Mouse (Mus musculus): ENCODE measurements around the gene Gamt. TPM values are rescaled to one million over a fixed set of nuclear protein-coding genes. Genes with fewer than 3 reads are reported as not detected.
A peak's percentile ranks its signal among the peaks of the same experiment; 100 is the strongest.

Gamt gene
- total and polyA plus RNA-seq, 3 experiments, result 8.3 to 11.0 (median 8.4) TPM

- peaks cover 7% of the 10 kb centered on the region for H3K36me3 ChIP-seq (ENCODE audit: control insufficient read depth, insufficient read depth, low read length)
- TF ChIP-seq POLR2A (IDR thresholded peaks at IDR 0.05; ENCODE audit: insufficient read depth, low read depth, low read length) (peak; percentile 48; the same call in 1 of the 2 replicates), CTCF (IDR thresholded peaks at IDR 0.05) (no peak), EP300 (IDR thresholded peaks at IDR 0.05; ENCODE audit: insufficient read depth, low read depth, low read length) (peak; percentile 88)
- intact Hi-C loops (cut with DNase I), result loop anchor here (2.0 to 10.0 kb wide), 2 partner anchors 28 to 280 kb away; partner anchors contain the start of genes Cnn2, Rps15 and Tmem259
- peaks cover 14% of the 10 kb centered on the region for H3K4me1 ChIP-seq (ENCODE audit: control insufficient read depth, insufficient read depth, low read length)
- 1% methylated on average over 73 of the region's 81 CpGs for WGBS
- peak overlapping the region; percentile 99 for H3K27ac ChIP-seq
- H3K79me2 ChIP-seq (replicated peaks; ENCODE audit: control insufficient read depth, insufficient read depth, low read length), result peaks cover 5% of the 10 kb centered on the region; the same call in 1 of the 2 replicates
- H3K27me3 ChIP-seq (ENCODE audit: control insufficient read depth, insufficient read depth, low read length), result no peaks in the 10 kb centered on the region
- H3K9ac ChIP-seq (ENCODE audit: low read depth, low read length), result peak overlapping the region; percentile 93
- DNase-seq, result peak; percentile 99 to 100
- H3K4me3 ChIP-seq, result peak overlapping the region; percentile 90
Measured at GRCm38 (mm10) chr10:80264341-80265148, 3.7 kb upstream of the Gamt start.

- WGBS, result 89% methylated on average over 10 of the region's 10 CpGs
- intact Hi-C loops (cut with DNase I), result loop anchor here (10.0 kb wide), 1 partner anchor 278 kb away; the partner anchor contains the start of genes Cnn2 and Tmem259
- no peak overlapping the region for H3K4me3 ChIP-seq
- H3K27me3 ChIP-seq (ENCODE audit: control insufficient read depth, insufficient read depth, low read length), result no peaks in the 10 kb centered on the region
- peaks cover 7% of the 10 kb centered on the region for H3K36me3 ChIP-seq (ENCODE audit: control insufficient read depth, insufficient read depth, low read length)
- H3K27ac ChIP-seq, result no peak overlapping the region
- DNase-seq, result no peak
- 0 out of 2 replicates have a peak, but pooled peaks cover 2% of the 10 kb centered on the region for H3K79me2 ChIP-seq (replicated peaks; ENCODE audit: control insufficient read depth, insufficient read depth, low read length)
- TF ChIP-seq EP300 (IDR thresholded peaks at IDR 0.05; ENCODE audit: insufficient read depth, low read depth, low read length) (no peak), POLR2A (IDR thresholded peaks at IDR 0.05; ENCODE audit: insufficient read depth, low read depth, low read length) (no peak), CTCF (IDR thresholded peaks at IDR 0.05) (no peak)
- H3K9ac ChIP-seq (ENCODE audit: low read depth, low read length), result no peak overlapping the region
- peaks cover 11% of the 10 kb centered on the region for H3K4me1 ChIP-seq (ENCODE audit: control insufficient read depth, insufficient read depth, low read length)
Measured at GRCm38 (mm10) chr10:80262776-80263365, 2.1 kb upstream of the Gamt start.

GRCm38 (mm10) chr10:80262169-80262568, 1.4 kb upstream of the Gamt start:
- TF ChIP-seq POLR2A (IDR thresholded peaks at IDR 0.05; ENCODE audit: insufficient read depth, low read depth, low read length) (no peak), CTCF (IDR thresholded peaks at IDR 0.05) (no peak), EP300 (IDR thresholded peaks at IDR 0.05; ENCODE audit: insufficient read depth, low read depth, low read length) (no peak)
- Histone ChIP-seq H3K4me1 (ENCODE audit: control insufficient read depth, insufficient read depth, low read length) (peaks cover 7% of the 10 kb centered on the region), H3K36me3 (ENCODE audit: control insufficient read depth, insufficient read depth, low read length) (peaks cover 5% of the 10 kb centered on the region), H3K27ac (peak overlapping the region; percentile 98), H3K79me2 (replicated peaks; ENCODE audit: control insufficient read depth, insufficient read depth, low read length) (no peaks in the 10 kb centered on the region), H3K4me3 (peak overlapping the region; percentile 75), H3K9ac (ENCODE audit: low read depth, low read length) (no peak overlapping the region), H3K27me3 (ENCODE audit: control insufficient read depth, insufficient read depth, low read length) (no peaks in the 10 kb centered on the region)
- no peak for DNase-seq
- intact Hi-C loops (cut with DNase I), result loop anchor here (10.0 kb wide), 1 partner anchor 277 kb away; the partner anchor contains the start of genes Cnn2 and Tmem259
- 66% methylated on average over 12 of the region's 12 CpGs for WGBS

GRCm38 (mm10) chr10:80261585-80261968, 765 bp upstream of the Gamt start:
- peak overlapping the region; percentile 75 for H3K4me3 ChIP-seq
- H3K27ac ChIP-seq, result peak overlapping the region; percentile 98
- H3K36me3 ChIP-seq (ENCODE audit: control insufficient read depth, insufficient read depth, low read length), result peaks cover 4% of the 10 kb centered on the region
- TF ChIP-seq CTCF (IDR thresholded peaks at IDR 0.05) (no peak), EP300 (IDR thresholded peaks at IDR 0.05; ENCODE audit: insufficient read depth, low read depth, low read length) (0 out of 2 replicates have a peak, but pooled peaks have one; percentile 33), POLR2A (IDR thresholded peaks at IDR 0.05; ENCODE audit: insufficient read depth, low read depth, low read length) (peak; percentile 43; the same call in 1 of the 2 replicates)
- peak; percentile 96 to 98 for DNase-seq
- peak overlapping the region; percentile 73 for H3K9ac ChIP-seq (ENCODE audit: low read depth, low read length)
- no peaks in the 10 kb centered on the region for H3K79me2 ChIP-seq (replicated peaks; ENCODE audit: control insufficient read depth, insufficient read depth, low read length)
- peaks cover 7% of the 10 kb centered on the region for H3K4me1 ChIP-seq (ENCODE audit: control insufficient read depth, insufficient read depth, low read length)
- no peaks in the 10 kb centered on the region for H3K27me3 ChIP-seq (ENCODE audit: control insufficient read depth, insufficient read depth, low read length)
- intact Hi-C loops (cut with DNase I), result loop anchor here (10.0 kb wide), 1 partner anchor 277 kb away; the partner anchor contains the start of genes Cnn2 and Tmem259
- WGBS, result 1% methylated on average over 14 of the region's 14 CpGs

GRCm38 (mm10) chr10:80259861-80260641, 761 bp downstream of the Gamt start:
- Histone ChIP-seq H3K36me3 (ENCODE audit: control insufficient read depth, insufficient read depth, low read length) (no peaks in the 10 kb centered on the region), H3K27ac (peak overlapping the region; percentile 98), H3K9ac (ENCODE audit: low read depth, low read length) (peak overlapping the region; percentile 76), H3K4me1 (ENCODE audit: control insufficient read depth, insufficient read depth, low read length) (peaks cover 7% of the 10 kb centered on the region), H3K4me3 (peak overlapping the region; percentile 75), H3K79me2 (replicated peaks; ENCODE audit: control insufficient read depth, insufficient read depth, low read length) (no peaks in the 10 kb centered on the region), H3K27me3 (ENCODE audit: control insufficient read depth, insufficient read depth, low read length) (no peaks in the 10 kb centered on the region)
- DNase-seq, result peak; percentile 67 to 68
- TF ChIP-seq POLR2A (IDR thresholded peaks at IDR 0.05; ENCODE audit: insufficient read depth, low read depth, low read length) (0 out of 2 replicates have a peak, but pooled peaks have one; percentile 21), EP300 (IDR thresholded peaks at IDR 0.05; ENCODE audit: insufficient read depth, low read depth, low read length) (no peak), CTCF (IDR thresholded peaks at IDR 0.05) (no peak)
- intact Hi-C loops (cut with DNase I), result loop anchor here (1.0 to 10.0 kb wide), 2 partner anchors 11 to 275 kb away; partner anchors contain the start of genes Cnn2, Ndufs7 and Tmem259
- WGBS, result 7% methylated on average over 19 of the region's 19 CpGs
